Mouse (Mus musculus): ENCODE measurements around the gene Rdh9. TPM values are rescaled to one million over a fixed set of nuclear protein-coding genes. Genes with fewer than 3 reads are reported as not detected.

Rdh9 gene
- total RNA-seq (2023), result not detected

GRCm38 (mm10) chr10:127776011-127776410 is at the start of gene Rdh9:
Gene Rdh9, plus strand, starts transcription at chr10:127776386.

GRCm38 (mm10) chr10:127739083-127739660 is 37.0 kb upstream of the Rdh9 start, which contains the start of gene Zbtb39:
Gene Zbtb39, plus strand, starts transcription at chr10:127739538.

GRCm38 (mm10) chr10:127751548-127751947 is 24.6 kb upstream of the Rdh9 start, which contains the start of gene Gpr182:
Gene Gpr182, minus strand, starts transcription at chr10:127751732.

DNA sequence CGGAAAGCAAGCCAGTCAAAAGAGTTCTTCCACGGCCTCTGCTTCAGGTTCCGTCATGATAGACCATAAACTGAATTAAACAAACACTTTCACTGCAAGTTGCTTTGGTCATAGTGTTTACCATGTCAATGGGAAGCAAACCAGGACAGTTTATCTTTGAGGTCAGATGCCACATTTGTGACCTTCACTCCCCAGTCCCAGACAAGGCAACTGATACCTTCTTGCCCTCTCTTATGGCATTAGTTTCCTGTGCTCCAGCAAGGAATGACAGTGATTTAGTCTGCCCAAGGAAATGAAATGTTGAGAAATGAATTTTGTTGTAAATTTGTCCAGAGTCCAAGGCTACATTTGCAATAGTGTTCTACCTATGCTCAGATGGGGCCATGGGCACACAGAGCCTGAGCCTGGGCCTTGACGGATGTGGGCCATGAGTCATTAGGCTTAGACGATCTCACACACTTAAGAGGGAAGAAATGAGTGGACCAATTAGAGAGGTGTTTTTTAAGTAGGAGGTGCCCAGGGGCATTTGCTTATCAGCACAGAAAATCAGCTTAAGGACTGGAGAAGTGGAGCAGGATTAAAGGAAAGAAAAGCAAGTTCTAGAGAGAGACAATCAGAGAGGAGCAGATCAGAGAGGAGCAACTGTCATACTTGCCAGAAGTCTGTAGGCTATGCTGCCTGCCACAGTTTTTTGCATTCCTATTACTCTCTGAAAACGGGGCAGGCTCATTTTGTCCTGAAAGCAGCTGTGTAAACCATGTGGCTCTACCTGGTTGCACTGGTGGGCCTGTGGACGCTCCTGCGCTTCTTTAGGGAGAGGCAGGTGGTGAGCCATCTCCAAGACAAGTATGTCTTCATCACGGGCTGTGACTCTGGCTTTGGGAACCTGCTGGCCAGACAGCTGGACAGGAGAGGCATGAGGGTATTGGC is 16.7 kb upstream of the Rdh9 start, which contains the start of the genes Rdh1 and Rdh16f1:
Gene Rdh1, plus strand, starts transcription at position 541 of the 930 bp plus-strand sequence.
Gene Rdh16f1, plus strand, starts transcription at position 607 of the 930 bp plus-strand sequence.

GRCm38 (mm10) chr10:127800891-127801290 is 24.7 kb downstream of the Rdh9 start, which contains the start of gene Rdh16:
Gene Rdh16, plus strand, starts transcription at chr10:127801152.

Other genes starting within 250 kb of the Rdh9 start
- gene Nxph4, start 241.8 kb upstream of the Rdh9 start, total RNA-seq (2023), result not detected
- 100 to 1,000 TPM; 860 to 920 TPM for gene Lrp1, start 155.2 kb upstream of the Rdh9 start, total RNA-seq (2023)
- gene Stat6, start 133.4 kb upstream of the Rdh9 start, total RNA-seq (2023), result 100 to 1,000 TPM; 278 to 289 TPM
- 1 to 10 TPM; 6.8 to 6.9 TPM for gene Nemp1, start 109.5 kb upstream of the Rdh9 start, total RNA-seq (2023)
- 10 to 100 TPM; 18.2 to 18.5 TPM for gene Nab2, start 107.8 kb upstream of the Rdh9 start, total RNA-seq (2023)
- gene Myo1a, start 71.2 kb upstream of the Rdh9 start, total RNA-seq (2023), result not detected
- not detected for gene Tac2, start 51.9 kb upstream of the Rdh9 start, total RNA-seq (2023)
- gene Zbtb39, start 36.8 kb upstream of the Rdh9 start, total RNA-seq (2023), result 10 to 100 TPM; 11.1 to 13.0 TPM
- gene Gpr182, start 24.7 kb upstream of the Rdh9 start, total RNA-seq (2023), result not detected
- not detected for gene Rdh1, start 16.7 kb upstream of the Rdh9 start, total RNA-seq (2023)
- not detected for gene Rdh16f1, start 16.6 kb upstream of the Rdh9 start, total RNA-seq (2023)
- gene Rdh16, start 24.8 kb downstream of the Rdh9 start, total RNA-seq (2023), result not detected
- not detected for gene Rdh19, start 73.5 kb downstream of the Rdh9 start, total RNA-seq (2023)
- gene Rdh16f2, start 90.1 kb downstream of the Rdh9 start, total RNA-seq (2023), result not detected
- gene Rdh7, start 112.4 kb downstream of the Rdh9 start, total RNA-seq (2023), result not detected
- gene Sdr9c7, start 122.1 kb downstream of the Rdh9 start, total RNA-seq (2023), result not detected
- not detected for gene Hsd17b6, start 231.2 kb downstream of the Rdh9 start, total RNA-seq (2023)
- 1 to 10 TPM; 2.9 to 3.5 TPM for gene Prim1, start 238.8 kb downstream of the Rdh9 start, total RNA-seq (2023)